Mouse (Mus musculus): Measurements from ENCODE around the gene Mill2. TPM values are rescaled to one million over a fixed set of nuclear protein-coding genes. Genes with fewer than 3 reads are reported as not detected.

Mill2 gene
- polyA plus RNA-seq, 1 experiment, result not detected

GRCm38 (mm10) chr7:18872014-18872802 is 32.4 kb downstream of the Mill2 start:
- no peak overlapping the region for H3K27ac ChIP-seq (ENCODE audit: insufficient read depth, low read depth, low read length)
- TF ChIP-seq POLR2A (IDR thresholded peaks at IDR 0.05; ENCODE audit: insufficient read depth, low read depth, low read length), result no peak
- TF ChIP-seq CTCF (IDR thresholded peaks at IDR 0.05; ENCODE audit: insufficient read depth, low read depth, low read length), result no peak
- peaks cover 4% of the 10 kb centered on the region; the same call in 1 of the 2 replicates for H3K4me1 ChIP-seq (ENCODE audit: control insufficient read depth, insufficient read depth, low read length)
- 27% methylated on average over 13 of the region's 14 CpGs for WGBS
- peak overlapping the region; percentile 49 for H3K4me3 ChIP-seq (ENCODE audit: insufficient read depth, low read depth, low read length)

GRCm38 (mm10) chr7:18872816-18873215 is 33.0 kb downstream of the Mill2 start:
- H3K4me1 ChIP-seq (ENCODE audit: control insufficient read depth, insufficient read depth, low read length), result peaks cover 4% of the 10 kb centered on the region; the same call in 1 of the 2 replicates
- TF ChIP-seq POLR2A (IDR thresholded peaks at IDR 0.05; ENCODE audit: insufficient read depth, low read depth, low read length) (no peak), CTCF (IDR thresholded peaks at IDR 0.05; ENCODE audit: insufficient read depth, low read depth, low read length) (no peak)
- H3K27ac ChIP-seq (ENCODE audit: insufficient read depth, low read depth, low read length), result no peak overlapping the region
- peak overlapping the region; percentile 49 for H3K4me3 ChIP-seq (ENCODE audit: insufficient read depth, low read depth, low read length)
- WGBS, result 0% methylated on average over 7 of the region's 7 CpGs

- Histone ChIP-seq H3K4me1 (ENCODE audit: control insufficient read depth, insufficient read depth, low read length) (peaks cover 4% of the 10 kb centered on the region; the same call in 1 of the 2 replicates), H3K4me3 (ENCODE audit: insufficient read depth, low read depth, low read length) (peak overlapping the region; percentile 49), H3K27ac (ENCODE audit: insufficient read depth, low read depth, low read length) (no peak overlapping the region)
- under 1% methylated on average over 10 of the region's 10 CpGs for WGBS
- TF ChIP-seq POLR2A (IDR thresholded peaks at IDR 0.05; ENCODE audit: insufficient read depth, low read depth, low read length) (no peak), CTCF (IDR thresholded peaks at IDR 0.05; ENCODE audit: insufficient read depth, low read depth, low read length) (peak; percentile 73)
Measured at GRCm38 (mm10) chr7:18873253-18873652, 33.5 kb downstream of the Mill2 start.

- H3K27ac ChIP-seq (ENCODE audit: insufficient read depth, low read depth, low read length), result no peak overlapping the region
- peaks cover 4% of the 10 kb centered on the region; the same call in 1 of the 2 replicates for H3K4me1 ChIP-seq (ENCODE audit: control insufficient read depth, insufficient read depth, low read length)
- TF ChIP-seq POLR2A (IDR thresholded peaks at IDR 0.05; ENCODE audit: insufficient read depth, low read depth, low read length), result no peak
- no peak for TF ChIP-seq CTCF (IDR thresholded peaks at IDR 0.05; ENCODE audit: insufficient read depth, low read depth, low read length)
- no peak overlapping the region for H3K4me3 ChIP-seq (ENCODE audit: insufficient read depth, low read depth, low read length)
- WGBS, result 90% methylated on average over 5 of the region's 5 CpGs
Measured at GRCm38 (mm10) chr7:18875372-18875771, 35.6 kb downstream of the Mill2 start.

GRCm38 (mm10) chr7:18878691-18879090 is 38.9 kb downstream of the Mill2 start:
- WGBS, result 82% methylated on average over 7 of the region's 7 CpGs
- Histone ChIP-seq H3K4me3 (ENCODE audit: insufficient read depth, low read depth, low read length) (no peak overlapping the region), H3K4me1 (ENCODE audit: control insufficient read depth, insufficient read depth, low read length) (no peaks in the 10 kb centered on the region), H3K27ac (ENCODE audit: insufficient read depth, low read depth, low read length) (no peak overlapping the region)
- TF ChIP-seq CTCF (IDR thresholded peaks at IDR 0.05; ENCODE audit: insufficient read depth, low read depth, low read length) (no peak), POLR2A (IDR thresholded peaks at IDR 0.05; ENCODE audit: insufficient read depth, low read depth, low read length) (no peak)

GRCm38 (mm10) chr7:18883991-18884744 is 44.4 kb downstream of the Mill2 start:
- Histone ChIP-seq H3K4me1 (ENCODE audit: control insufficient read depth, insufficient read depth, low read length) (no peaks in the 10 kb centered on the region), H3K4me3 (ENCODE audit: insufficient read depth, low read depth, low read length) (peak overlapping the region; percentile 8; the same call in 1 of the 2 replicates), H3K27ac (ENCODE audit: insufficient read depth, low read depth, low read length) (no peak overlapping the region)
- TF ChIP-seq CTCF (IDR thresholded peaks at IDR 0.05; ENCODE audit: insufficient read depth, low read depth, low read length), result no peak
- TF ChIP-seq POLR2A (IDR thresholded peaks at IDR 0.05; ENCODE audit: insufficient read depth, low read depth, low read length), result no peak
- 76% methylated on average over 9 of the region's 9 CpGs for WGBS

- Histone ChIP-seq H3K4me1 (ENCODE audit: control insufficient read depth, insufficient read depth, low read length) (no peaks in the 10 kb centered on the region), H3K27ac (ENCODE audit: insufficient read depth, low read depth, low read length) (no peak overlapping the region), H3K4me3 (ENCODE audit: insufficient read depth, low read depth, low read length) (peak overlapping the region; percentile 8; the same call in 1 of the 2 replicates)
- TF ChIP-seq POLR2A (IDR thresholded peaks at IDR 0.05; ENCODE audit: insufficient read depth, low read depth, low read length) (no peak), CTCF (IDR thresholded peaks at IDR 0.05; ENCODE audit: insufficient read depth, low read depth, low read length) (no peak)
- 68% methylated on average over 13 of the region's 13 CpGs for WGBS
Measured at GRCm38 (mm10) chr7:18884745-18885422, 45.1 kb downstream of the Mill2 start.

GRCm38 (mm10) chr7:18886963-18887362 is 47.2 kb downstream of the Mill2 start:
- no peak for TF ChIP-seq CTCF (IDR thresholded peaks at IDR 0.05; ENCODE audit: insufficient read depth, low read depth, low read length)
- TF ChIP-seq POLR2A (IDR thresholded peaks at IDR 0.05; ENCODE audit: insufficient read depth, low read depth, low read length), result no peak
- H3K27ac ChIP-seq (ENCODE audit: insufficient read depth, low read depth, low read length), result no peak overlapping the region
- H3K4me1 ChIP-seq (ENCODE audit: control insufficient read depth, insufficient read depth, low read length), result no peaks in the 10 kb centered on the region
- no peak overlapping the region for H3K4me3 ChIP-seq (ENCODE audit: insufficient read depth, low read depth, low read length)
- WGBS, result 97% methylated on average over 1 of the region's 1 CpGs

Measured in olfactory bulb, adult 2 months (tissue).